Mouse (Mus musculus): ENCODE results near the gene Gm16253.

Gene Gm16253

DNA sequence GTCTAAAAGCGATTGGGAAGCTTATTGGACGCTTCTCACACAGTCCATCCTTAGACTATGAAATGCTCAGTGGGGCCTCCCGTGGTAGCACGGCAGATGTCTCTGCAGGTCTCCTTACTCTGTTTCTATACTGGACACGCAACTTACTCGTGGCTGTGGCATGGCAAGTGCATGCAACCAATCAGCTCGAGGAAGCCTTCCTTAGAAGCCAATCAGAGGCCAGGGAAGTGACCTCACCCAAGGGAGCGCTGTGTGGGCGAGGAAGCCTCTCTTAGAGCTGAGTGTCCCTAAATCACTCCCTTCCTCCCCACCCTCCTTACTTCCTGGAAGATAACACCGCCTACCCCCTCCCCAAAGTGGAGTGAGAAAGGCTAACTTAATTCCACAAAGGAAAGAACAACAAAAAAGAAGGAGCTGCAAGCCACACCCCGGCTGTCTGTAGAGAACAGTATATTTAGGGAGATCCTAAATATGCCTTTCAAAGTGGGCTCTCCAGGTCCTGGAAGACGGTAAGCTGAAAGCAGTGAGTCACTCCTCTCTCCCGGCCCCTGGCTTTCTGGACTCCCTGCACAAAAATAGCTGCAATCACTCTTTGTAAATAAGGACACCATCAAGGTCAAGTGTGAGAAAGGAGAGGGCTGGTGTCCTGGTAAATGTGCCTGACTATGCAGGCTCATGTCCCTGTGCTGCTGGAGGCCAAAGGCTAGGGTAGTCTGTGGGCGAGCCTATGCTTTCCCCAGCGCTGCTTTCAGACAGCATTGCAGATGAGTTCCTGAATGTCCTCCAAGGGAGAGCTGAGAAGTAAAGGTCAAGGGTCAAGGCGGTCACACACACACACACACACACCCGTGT, at the start of gene Gm16253:
Gene Gm16253 (plus strand): TSS at position 295 of the 852 bp plus-strand sequence.
- peak; percentile 99 for DNase-seq (ENCODE audit: low read depth, low spot score)

DNA sequence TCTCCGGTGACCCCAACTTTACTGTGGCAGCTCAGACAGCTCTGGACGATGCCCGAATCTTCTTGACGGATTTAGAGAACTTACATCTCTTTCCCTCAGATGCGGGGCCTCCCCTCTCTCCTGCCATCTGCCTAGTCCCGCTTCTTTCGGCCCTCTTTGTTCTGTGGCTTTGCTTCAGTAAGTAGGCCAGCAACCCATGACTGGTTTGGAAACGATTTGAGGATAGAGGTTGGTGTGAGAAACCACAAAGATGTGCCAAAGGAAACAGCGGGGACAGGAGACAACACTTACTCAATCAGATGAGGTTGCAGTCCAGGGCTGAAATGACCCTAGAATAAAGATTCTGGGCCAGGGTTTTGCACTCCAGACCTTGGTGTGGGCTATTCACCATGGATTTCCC, 48.3 kb upstream of the Gm16253 start:
- DNase-seq (ENCODE audit: low read depth, low spot score) = no peak

DNA sequence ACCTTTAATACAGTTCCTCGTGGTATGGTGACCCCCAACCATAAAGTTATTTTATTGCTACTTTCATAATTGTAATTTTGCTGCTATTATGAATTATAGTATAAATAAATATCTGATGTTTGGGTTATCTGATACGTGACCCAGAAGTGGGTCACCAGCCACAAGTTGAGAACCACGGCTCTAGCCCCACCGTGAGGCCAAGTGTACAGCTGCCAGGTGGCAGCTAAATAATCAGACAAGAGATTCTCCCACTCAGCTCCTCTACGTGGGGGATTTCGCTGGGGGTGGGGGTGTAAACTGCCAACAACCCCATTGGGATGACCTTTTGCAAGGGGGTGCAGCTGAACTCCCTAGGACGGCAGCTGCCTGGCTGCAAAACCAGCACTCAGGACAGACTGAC, 44.7 kb upstream of the Gm16253 start:
- DNase-seq (ENCODE audit: low read depth, low spot score) = no peak

DNA sequence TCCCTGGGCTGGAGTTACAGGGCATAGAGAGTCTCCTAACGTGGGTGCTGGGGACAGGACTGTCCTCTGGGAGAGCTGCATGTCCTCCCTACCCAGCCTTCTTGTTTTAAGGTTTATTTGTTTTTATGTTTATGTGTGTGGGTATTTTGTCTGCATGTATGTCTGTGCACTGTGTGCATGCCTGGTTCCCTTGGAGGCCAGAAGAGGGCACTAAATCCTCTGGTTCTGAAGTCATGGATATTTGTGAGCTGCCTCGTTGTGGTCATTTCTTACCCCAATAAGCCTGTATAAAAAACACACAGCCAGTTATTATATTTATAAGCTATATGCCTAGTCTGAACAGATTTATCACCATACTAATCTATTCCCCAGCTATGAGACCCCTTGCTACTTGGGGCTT, 42.5 kb upstream of the Gm16253 start:
- DNase-seq (ENCODE audit: low read depth, low spot score) = no peak

DNA sequence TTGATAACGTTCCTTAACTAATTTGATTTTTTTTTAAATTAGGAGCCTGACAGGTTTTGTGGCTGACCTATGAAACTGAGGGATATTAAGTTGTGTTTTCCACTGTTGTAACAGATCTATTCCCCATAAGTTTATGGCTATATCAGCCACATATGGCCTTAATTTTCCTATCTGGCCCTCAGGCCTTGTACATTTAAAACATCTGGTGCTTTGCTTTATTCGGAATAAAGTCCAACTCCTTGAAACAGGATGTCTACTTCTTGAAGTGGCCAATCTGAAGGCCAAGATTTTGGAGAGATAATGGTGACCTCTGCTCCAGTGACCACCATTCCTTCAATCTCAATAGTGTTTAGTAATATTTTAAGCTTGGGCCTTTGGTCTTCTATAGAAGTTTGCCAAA, 37.5 kb upstream of the Gm16253 start:
- peak; percentile 55 for DNase-seq (ENCODE audit: low read depth, low spot score)

DNA sequence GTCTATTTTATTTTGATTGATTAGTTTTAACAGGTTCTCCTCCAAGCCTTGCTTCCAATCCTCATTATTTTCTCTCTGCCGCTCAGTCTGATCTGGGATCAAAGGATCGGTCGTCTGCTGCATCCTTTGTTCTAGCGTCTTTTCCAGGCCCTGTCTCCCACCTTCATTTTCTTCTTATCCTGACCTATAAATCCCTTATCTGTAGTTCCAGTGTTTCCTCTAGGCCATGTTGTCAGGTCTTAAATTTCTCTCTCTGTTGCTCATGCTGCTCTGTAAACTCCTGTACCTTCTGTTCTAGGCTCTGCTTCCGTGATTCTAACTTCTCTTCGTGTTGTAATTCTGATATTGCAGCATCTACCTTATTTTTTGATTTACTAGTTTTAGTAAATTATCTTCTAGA, 36.0 kb upstream of the Gm16253 start:
- no peak for DNase-seq (ENCODE audit: low read depth, low spot score)

DNA sequence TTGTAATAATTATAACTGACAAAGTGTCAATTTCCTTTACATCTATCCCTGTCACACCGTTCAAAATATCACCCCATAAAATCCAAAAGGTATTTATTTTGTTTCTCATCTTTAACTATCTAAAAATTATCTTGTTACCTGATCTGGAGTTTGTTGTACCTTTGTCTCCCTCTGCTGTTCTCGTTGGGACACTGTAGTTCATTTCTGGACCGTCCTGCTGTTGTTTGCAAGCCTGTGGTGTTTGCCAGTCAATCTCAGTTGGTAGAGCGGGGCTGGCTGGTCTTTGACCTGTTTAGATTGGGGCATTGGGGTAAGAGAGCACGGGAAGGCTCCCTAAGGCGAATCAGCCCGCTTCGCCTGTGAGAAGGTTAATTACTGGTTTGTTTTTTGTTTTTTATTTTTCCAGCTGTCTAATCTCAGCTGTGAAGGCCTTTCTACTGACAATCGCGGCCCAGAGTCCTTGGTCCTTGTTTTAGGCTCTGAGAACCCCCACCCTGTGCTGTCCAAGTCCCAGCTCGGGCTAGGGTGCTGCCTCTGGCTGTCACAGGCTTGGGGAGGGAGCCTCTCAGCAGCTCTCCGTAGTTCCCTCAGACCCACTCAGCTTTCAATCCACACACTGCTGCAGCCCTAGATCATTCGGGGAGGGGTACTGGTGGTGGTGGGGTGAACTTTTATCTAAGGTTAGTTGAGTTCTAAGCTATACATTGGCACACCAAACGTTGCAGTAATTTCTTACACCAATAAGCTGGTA, 35.3 kb upstream of the Gm16253 start:
- peak; percentile 73 for DNase-seq (ENCODE audit: low read depth, low spot score)

DNA sequence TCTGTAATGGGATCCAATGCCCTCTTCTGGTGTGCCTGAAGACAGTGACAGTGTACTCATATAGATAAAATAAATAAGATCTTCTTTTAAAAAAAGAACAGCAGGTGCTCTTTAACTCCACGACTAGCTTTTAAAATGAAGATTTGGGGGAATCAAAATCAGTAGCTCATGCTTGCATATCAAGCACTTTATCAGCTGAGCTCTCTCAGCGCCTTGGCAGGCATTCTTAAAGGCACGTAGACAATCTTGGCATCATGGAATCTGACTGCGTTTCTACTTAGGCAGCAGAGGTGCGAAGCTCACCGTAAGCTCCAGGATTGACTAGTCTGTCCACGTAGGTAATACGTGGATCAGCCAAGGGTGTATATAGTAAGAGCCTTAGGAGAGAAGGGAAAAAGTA, 34.2 kb upstream of the Gm16253 start:
- DNase-seq (ENCODE audit: low read depth, low spot score) = no peak

DNA sequence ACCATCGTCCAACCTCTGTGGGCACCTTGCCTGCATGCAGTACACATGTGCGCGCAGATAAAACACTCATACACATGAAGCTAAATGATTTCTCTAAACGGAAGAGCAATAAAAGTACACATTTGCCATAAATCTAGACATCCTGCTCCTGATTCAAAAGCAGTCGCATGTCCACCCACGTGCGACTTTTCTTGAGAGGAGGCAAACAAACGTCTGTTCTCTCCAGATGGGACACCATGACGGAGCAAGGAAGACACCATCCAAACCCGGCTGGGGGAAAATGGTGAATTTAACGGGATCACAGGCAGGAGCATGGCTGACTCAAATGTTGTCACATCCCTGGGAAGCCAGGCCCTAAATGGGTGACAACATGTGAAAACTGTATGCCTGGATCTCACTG, 33.4 kb upstream of the Gm16253 start:
- DNase-seq (ENCODE audit: low read depth, low spot score) = no peak

DNA sequence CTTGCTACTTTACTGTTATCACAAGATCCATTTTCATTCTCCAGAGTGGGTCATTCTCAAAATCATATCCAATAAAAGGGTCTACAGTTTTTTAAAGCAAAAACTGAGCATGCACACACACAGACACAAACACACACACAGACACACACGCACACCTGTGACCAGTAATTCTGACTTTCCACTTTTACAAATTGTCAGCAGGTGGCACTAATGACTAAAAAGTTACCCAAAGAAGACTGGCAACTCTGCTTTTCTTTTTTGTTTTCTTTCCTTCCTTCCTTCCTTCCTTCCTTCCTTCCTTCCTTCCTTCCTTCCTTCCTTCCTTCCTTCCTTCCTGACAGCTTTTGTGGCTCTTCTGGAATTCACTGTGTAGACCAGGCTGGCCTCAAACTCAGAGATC, 31.2 kb upstream of the Gm16253 start:
- peak; percentile 47 for DNase-seq (ENCODE audit: low read depth, low spot score)

DNA sequence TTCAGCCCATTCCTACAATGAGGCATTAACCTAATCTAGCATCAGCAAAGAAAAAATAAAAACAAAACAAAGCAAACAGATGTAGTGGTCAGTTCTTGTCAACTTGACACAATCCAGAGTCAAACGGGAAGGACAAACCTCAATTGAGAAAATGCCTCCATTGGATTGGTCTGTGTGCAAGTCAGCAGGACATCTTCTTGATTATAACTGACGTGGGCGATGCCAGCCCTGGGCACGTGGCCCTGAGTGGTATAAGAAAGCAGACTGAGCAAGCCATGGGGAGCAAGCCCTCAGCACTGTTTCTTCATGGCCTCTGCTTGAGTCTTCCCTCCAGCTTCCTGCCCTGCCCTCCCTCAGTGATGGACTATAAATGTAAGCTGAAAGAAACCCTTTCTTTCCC, 29.9 kb upstream of the Gm16253 start:
- no peak for DNase-seq (ENCODE audit: low read depth, low spot score)

DNA sequence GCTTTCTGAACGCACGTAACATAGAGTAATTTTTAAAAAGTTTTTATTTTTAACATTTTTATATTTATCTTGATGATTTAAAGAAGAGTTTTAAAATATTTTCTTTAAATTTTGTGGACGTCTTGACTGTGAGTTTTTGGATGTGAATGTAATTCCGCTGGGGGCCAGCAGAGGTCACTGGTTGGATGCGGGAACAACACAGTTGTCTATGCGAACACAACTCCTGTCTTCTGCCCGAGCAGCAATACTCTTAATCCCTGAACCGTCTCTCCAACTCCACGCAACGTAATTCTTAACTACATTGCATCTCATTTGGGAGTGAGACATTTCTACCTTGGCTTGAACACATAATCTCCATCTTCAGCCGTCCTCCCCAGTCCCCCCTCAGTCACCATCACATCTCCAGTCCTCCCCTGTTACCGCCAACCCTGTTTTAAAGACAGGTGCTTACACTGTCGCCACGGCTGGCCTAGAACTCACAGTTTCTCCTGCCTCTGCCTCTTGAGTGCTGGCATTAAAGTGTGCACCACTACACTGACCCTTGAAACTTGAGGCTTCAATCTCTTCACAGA, 29.3 kb upstream of the Gm16253 start:
- peak; percentile 87 for DNase-seq (ENCODE audit: low read depth, low spot score)

DNA sequence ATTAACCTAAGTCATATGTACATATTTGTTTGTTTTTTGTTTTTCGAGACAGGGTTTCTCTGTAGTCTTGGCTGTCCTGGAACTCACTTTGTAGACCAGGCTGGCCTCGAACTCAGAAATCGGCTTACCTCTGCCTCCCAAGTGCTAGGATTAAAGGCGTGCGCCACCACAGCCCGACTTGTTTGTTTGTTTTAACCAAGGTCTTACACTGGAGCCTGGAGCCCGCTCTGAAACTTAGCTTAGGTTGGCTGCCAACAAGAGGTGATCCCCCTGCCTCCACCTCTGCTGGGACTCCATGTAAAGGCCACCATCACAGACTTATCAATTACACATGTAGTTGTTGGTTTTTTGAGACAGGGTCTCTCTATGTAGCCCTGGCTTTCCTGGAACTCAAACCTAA, 28.0 kb upstream of the Gm16253 start:
- DNase-seq (ENCODE audit: low read depth, low spot score) = no peak

DNA sequence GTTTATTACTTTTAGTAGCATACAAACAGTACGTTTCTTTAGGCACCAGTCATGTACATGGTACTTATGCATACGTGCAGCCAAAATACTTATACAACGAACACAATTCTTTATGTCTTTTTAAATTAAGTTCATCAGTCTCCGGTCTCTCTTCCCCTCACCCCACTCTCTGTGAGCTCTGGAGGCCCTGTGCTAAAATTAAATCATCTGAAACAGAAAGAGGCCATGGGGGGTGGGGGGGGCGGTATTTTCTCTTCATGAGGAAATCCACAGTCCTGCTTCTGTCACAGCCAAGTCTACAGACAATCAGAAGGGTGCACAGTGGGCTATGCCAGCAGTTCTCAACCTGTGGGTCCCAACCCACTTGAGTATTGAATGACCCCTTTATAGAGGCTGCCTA, 27.4 kb upstream of the Gm16253 start:
- DNase-seq (ENCODE audit: low read depth, low spot score) = no peak

DNA sequence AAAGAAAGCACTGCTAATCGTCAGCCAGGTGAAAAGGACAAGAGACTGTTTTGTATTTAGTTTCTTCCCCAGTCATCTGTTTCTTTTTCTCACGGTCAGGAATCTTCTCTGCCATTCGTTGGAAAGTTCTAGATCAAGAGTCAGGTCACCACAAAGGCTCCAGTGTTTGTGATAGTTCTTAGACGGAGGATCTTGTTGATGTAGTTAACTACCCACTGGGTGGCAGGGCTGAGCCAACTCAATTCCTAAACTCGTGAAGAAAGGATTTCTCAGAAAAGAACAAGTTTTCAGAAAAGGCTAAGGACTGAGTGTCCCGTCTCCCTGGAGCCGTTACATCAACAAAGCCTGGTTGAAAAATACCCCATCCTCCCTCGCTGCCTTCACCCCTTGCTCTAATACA, 25.6 kb upstream of the Gm16253 start:
- peak; percentile 87 for DNase-seq (ENCODE audit: low read depth, low spot score)

DNA sequence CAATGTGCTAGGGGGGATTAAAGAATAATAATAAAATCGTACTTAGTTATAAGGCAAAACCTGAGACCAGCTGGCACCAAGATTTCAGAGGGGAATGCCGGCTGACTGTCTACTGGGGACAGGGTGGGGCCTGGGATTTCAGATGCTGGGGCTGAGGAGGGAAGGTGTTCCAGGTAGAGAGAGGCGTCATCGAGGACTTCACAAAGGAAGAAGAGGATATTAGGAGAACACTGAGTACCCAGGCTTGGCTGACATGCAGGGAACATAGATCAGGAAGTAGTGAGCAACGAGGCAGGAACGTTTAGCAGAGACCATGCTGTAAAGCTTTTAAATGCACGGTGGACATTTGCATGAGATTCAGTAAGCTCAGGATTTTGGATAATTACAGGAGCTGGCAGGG, 24.9 kb upstream of the Gm16253 start:
- no peak for DNase-seq (ENCODE audit: low read depth, low spot score)

DNA sequence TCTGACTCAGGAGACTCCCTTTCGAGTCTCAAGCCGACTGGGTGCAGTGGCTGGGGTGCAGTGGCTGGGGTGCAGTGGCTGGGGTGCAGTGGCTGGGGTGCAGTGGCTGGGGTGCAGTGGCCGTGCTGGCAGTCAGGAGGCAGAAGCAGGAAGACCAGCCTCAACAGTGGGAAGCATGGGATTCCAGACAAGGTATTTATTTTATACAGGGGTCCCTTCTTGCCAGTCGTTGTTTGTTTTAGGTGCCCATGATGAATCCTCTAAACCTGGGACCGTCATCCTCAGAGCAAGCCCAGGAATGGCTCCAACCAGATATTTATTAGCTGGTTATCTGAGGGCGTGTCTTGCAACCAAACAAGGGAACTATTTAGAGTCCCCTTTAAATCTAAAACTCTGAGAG, 23.2 kb upstream of the Gm16253 start:
- DNase-seq (ENCODE audit: low read depth, low spot score) = no peak

DNA sequence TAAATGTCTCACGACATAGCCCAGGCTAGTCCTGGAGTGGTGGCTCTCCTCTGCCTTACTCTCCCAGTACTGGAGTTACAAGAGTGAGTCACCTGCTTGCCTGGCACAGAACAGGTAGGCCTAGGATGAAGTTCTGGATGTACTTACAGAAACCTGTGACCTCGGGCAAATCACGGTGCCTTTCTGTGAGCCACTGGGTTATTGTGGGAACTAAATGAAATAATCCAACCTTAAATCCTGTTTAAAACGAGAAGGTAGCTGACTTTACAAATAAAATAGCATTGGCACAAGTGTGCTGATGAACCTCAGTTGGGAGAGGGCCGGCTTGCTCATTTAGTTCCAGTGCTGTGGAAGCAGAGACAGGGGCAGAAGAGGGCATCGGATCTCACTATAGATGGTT, 22.5 kb upstream of the Gm16253 start:
- DNase-seq (ENCODE audit: low read depth, low spot score) = no peak

DNA sequence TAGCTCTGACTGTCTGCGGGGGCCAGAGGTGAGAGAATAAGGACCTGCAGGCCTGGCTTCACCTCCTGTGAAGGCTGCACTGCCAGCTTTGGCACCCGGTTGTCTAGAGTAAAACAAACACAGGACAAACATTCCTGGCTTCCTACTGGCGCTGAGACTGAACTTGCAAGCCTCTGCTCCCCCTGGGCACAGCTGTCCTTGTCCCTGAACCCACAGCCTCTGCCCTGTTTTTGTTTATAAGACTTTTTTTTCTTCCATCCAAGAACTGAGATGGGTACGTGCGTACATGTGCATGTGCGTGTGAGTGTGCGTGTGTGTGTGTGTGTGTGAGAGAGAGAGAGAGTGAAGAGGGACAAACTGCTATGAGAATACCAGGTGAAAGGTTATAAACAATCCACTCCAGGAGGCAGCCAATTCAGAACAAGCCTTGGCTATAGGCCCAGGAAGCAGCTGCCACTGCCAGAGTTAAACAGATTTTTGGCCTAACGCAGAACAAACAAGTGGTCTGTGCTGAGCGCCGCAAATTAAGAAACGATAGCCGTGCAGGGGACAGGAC, 21.7 kb upstream of the Gm16253 start:
- peak; percentile 77 for DNase-seq (ENCODE audit: low read depth, low spot score)

DNA sequence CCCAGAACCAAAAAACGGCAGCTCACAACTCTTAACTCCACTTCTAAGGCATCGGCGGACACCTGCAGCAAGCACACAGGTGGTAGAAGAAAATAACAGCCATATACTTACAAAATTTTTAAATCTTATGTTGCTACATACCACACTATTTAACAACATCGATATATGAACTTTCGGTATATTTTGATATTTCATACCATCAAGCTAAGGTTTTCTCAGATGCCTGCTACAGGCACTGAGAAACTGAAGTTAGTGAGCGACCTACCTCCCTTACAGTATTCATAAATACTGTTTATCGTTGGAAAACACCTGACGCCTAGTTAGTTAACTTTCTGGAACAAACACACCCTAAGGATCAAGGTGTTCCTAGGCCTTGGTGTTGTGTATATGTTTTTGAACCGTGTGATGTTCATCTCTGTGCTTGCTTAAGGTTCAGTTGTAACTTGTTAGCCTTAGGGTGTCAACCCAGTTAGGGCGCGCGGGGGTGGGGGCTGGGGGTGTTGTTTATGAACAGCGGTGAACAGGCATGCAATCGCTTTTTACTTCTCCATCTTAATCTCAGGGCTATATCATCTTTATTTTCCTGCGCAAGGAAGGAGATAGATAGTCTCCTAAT, 20.7 kb upstream of the Gm16253 start:
- no peak for DNase-seq (ENCODE audit: low read depth, low spot score)

DNA sequence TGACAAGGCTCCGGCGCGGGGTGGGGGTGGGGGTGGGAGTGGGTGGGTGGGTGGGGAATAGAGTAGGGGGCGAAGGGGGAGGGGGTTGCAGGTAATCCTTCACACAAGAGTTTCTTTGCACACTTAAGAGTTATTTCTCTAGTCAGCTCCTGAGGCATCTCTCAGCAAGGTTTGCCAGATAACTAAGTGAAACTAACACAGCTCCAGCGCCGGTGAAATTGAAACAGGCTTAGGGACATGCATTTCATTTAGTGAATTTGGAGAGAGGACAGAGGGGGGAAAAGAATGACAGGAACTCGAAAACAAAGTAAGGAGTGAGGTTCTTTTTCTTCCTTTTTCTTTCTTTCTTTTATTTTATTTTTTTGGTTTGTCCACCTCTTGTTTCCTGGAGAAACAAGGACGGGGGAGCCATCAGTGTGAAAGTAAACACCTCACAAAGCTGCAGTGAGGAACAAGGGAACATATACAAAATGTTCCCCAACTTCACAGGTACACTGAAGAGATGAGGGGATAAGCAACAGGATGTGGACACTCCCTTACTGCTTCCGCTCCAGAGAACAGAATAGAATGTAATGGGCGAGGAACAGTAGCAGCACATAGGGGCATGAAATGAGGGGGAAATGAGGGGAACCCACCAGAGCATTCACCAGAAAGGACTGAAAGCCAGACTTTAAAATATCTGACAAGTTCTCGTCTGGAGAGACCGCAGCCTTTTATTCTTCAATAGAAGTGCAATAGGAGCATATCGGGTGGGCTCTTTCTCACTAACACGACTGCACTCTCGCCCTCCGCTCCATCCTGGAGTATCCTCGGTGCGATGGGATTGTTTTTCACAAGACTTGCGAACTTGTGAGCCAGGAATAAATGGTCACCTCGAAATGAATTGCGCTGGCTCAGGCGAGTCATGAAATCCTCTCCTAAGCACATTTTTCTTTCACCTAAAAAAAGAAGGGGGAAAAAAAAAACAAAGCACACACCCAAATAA, 19.8 kb upstream of the Gm16253 start:
- DNase-seq (ENCODE audit: low read depth, low spot score) = peak; percentile 46

Measured in 3T3-L1 (cell line).